ENCODE assay signal across 8 mouse cellular contexts in genomic region chr2:170153421-170154271, GRCm38 (mm10). TPM values are rescaled to one million over a fixed set of nuclear protein-coding genes. Genes with fewer than 3 reads are reported as not detected.
DNase-seq lines count a peak whose midpoint lies in the region; ATAC-seq lines count a peak whose summit lies in the region.

No protein-coding gene starts in this region.

- peak overlapping the region; percentile 48 for H3K9ac ChIP-seq in embryonic facial prominence, embryonic 11.5 days (replicated peaks; ENCODE audit: low read length)
- H3K9ac ChIP-seq in heart, embryonic 11.5 days (ENCODE audit: low read depth, low read length), result peak overlapping the region; percentile 81
- peak overlapping the region; percentile 51; the same call in 1 of the 2 replicates for H3K9ac ChIP-seq in kidney, embryonic 14.5 days (ENCODE audit: low read depth, low read length)

- H3K36me3 ChIP-seq in embryonic facial prominence, embryonic 11.5 days (replicated peaks; ENCODE audit: control insufficient read depth, insufficient read depth, low read depth, low read length), result no peaks in the 10 kb centered on the region
- no peaks in the 10 kb centered on the region for H3K36me3 ChIP-seq in heart, embryonic 11.5 days (ENCODE audit: control insufficient read depth, insufficient read depth, low read length)
- no peaks in the 10 kb centered on the region for H3K36me3 ChIP-seq in kidney, embryonic 14.5 days (ENCODE audit: control insufficient read depth, insufficient read depth, low read length)

- WGBS in embryonic facial prominence, embryonic 11.5 days, result 1% methylated on average over 37 of the region's 37 CpGs
- WGBS in heart, embryonic 11.5 days (ENCODE audit: insufficient replicate concordance), result under 1% methylated on average over 37 of the region's 37 CpGs
- 2% methylated on average over 37 of the region's 37 CpGs for WGBS in kidney, embryonic 14.5 days

- peak; percentile 9 for DNase-seq in left cerebral cortex, postnatal 4 days
- no peak for DNase-seq in left cerebral cortex, postnatal 10 days (ENCODE audit: extremely low spot score in 1 of 2, low spot score in 2 of 2)
- DNase-seq in embryonic facial prominence, embryonic 11.5 days (ENCODE audit: low spot score), result peak; percentile 60
- DNase-seq in lung, postnatal 36 days, result peak; percentile 68
- DNase-seq in spleen, adult 18-20 months, result peak; percentile 29 to 57
- DNase-seq in right cerebral cortex, postnatal 25 days, result no peak

- H3K4me1 ChIP-seq in embryonic facial prominence, embryonic 11.5 days (ENCODE audit: control insufficient read depth, insufficient read depth, low read length), result no peaks in the 10 kb centered on the region
- peaks cover 17% of the 10 kb centered on the region for H3K4me1 ChIP-seq in heart, embryonic 11.5 days (ENCODE audit: control insufficient read depth, insufficient read depth, low read length)
- peaks cover 24% of the 10 kb centered on the region; the same call in 1 of the 2 replicates for H3K4me1 ChIP-seq in kidney, embryonic 14.5 days (ENCODE audit: control insufficient read depth, insufficient read depth, low read length)

- no peaks in the 10 kb centered on the region for H3K9me3 ChIP-seq in embryonic facial prominence, embryonic 11.5 days (replicated peaks; ENCODE audit: control insufficient read depth, low read length)
- H3K9me3 ChIP-seq in heart, embryonic 11.5 days (replicated peaks; ENCODE audit: control insufficient read depth, low read length), result no peaks in the 10 kb centered on the region
- no peaks in the 10 kb centered on the region for H3K9me3 ChIP-seq in kidney, embryonic 14.5 days (ENCODE audit: control insufficient read depth, low read length)

- ATAC-seq in embryonic facial prominence, embryonic 11.5 days (replicated peaks; ENCODE audit: insufficient number of reproducible peaks, low FRiP score, low TSS enrichment, low read depth), result no peak
- no peak for ATAC-seq in heart, embryonic 11.5 days (replicated peaks; ENCODE audit: insufficient number of reproducible peaks, low FRiP score, low TSS enrichment)
- ATAC-seq in kidney, embryonic 14.5 days (ENCODE audit: low FRiP score, low TSS enrichment), result 0 out of 2 replicates have a peak, but pooled peaks have one; percentile 33

- no peak overlapping the region for H3K27ac ChIP-seq in embryonic facial prominence, embryonic 11.5 days (replicated peaks; ENCODE audit: low read depth, low read length)
- peak overlapping the region; percentile 86 for H3K27ac ChIP-seq in heart, embryonic 11.5 days (ENCODE audit: low read depth, low read length)
- H3K27ac ChIP-seq in kidney, embryonic 14.5 days (ENCODE audit: low read depth, low read length), result no peak overlapping the region

- no peaks in the 10 kb centered on the region for H3K27me3 ChIP-seq in embryonic facial prominence, embryonic 11.5 days (ENCODE audit: control insufficient read depth, insufficient read depth, low read length)
- H3K27me3 ChIP-seq in heart, embryonic 11.5 days (ENCODE audit: control insufficient read depth, insufficient read depth, low read length), result no peaks in the 10 kb centered on the region
- H3K27me3 ChIP-seq in kidney, embryonic 14.5 days (ENCODE audit: control insufficient read depth, insufficient read depth, low read length), result no peaks in the 10 kb centered on the region

- intact Hi-C loops in left cerebral cortex, postnatal 4 days (cut with DNase I), result no loop called here
- intact Hi-C loops in left cerebral cortex, postnatal 10 days (cut with DNase I), result no loop called here

- peak overlapping the region; percentile 26 for H3K4me3 ChIP-seq in embryonic facial prominence, embryonic 11.5 days (ENCODE audit: low read depth, low read length)
- H3K4me3 ChIP-seq in heart, embryonic 11.5 days (ENCODE audit: low read depth, low read length), result peak overlapping the region; percentile 48
- peak overlapping the region; percentile 41 for H3K4me3 ChIP-seq in kidney, embryonic 14.5 days (ENCODE audit: low read length)

- peak overlapping the region; percentile 57 for H3K4me2 ChIP-seq in embryonic facial prominence, embryonic 11.5 days (ENCODE audit: low read depth, low read length)
- H3K4me2 ChIP-seq in heart, embryonic 11.5 days, result peak overlapping the region; percentile 80
- peak overlapping the region; percentile 77 for H3K4me2 ChIP-seq in kidney, embryonic 14.5 days (replicated peaks; ENCODE audit: low read depth, low read length)

RNA-seq across cellular contexts. Expression of gene Zfp217, which starts 5.7 kb away (rescaled TPM):
- 1 to 10 TPM; 3.8 to 4.0 TPM for total RNA-seq in left cerebral cortex, postnatal 4 days (2021)
- total RNA-seq in left cerebral cortex, postnatal 10 days (2021), result 1 to 10 TPM; 4.1 TPM
- polyA plus RNA-seq in embryonic facial prominence, embryonic 11.5 days (2014; fragmentation: Nextera tagmentation; extraction: Ambion mirVana), result 3.9 and 4.5 TPM in 2 replicates
- polyA plus RNA-seq in heart, embryonic 11.5 days (2014; fragmentation: Nextera tagmentation; extraction: Ambion mirVana), result 2.9 and 3.7 TPM in 2 replicates
- 5.6 and 6.0 TPM in 2 replicates for polyA plus RNA-seq in kidney, embryonic 14.5 days (2014; fragmentation: Nextera tagmentation; extraction: Ambion mirVana)

Comparison
In these comparisons a context has a peak if more than half of its experiments do, and no peak if none do; other contexts are left out.
1. DNase-seq: peak in left cerebral cortex, postnatal 4 days (single experiment), embryonic facial prominence, embryonic 11.5 days (single experiment), lung, postnatal 36 days (single experiment) and spleen, adult 18-20 months (2 of 2); none in left cerebral cortex, postnatal 10 days (0 of 2) and right cerebral cortex, postnatal 25 days (single experiment).
2. Peak in every context shown above with its lines, with median percentiles within 50 percentile points of each other: H3K4me2 ChIP-seq, H3K4me3 ChIP-seq and H3K9ac ChIP-seq.